Mouse (Mus musculus) hindbrain, embryonic 13.5 days (tissue): ENCODE results near the gene Ambra1. TPM values are rescaled to one million over a fixed set of nuclear protein-coding genes. Genes with fewer than 3 reads are reported as not detected.
A peak's percentile ranks its signal among the peaks of the same experiment; 100 is the strongest.

Source experiments
- ATAC-seq: fragments of 200-750 bp; cut with Nextera tagmentation; 2 replicates; pipeline ENCODE4 v1.8.0; 2017; ENCODE audit warnings: moderate TSS enrichment; ENCODE audit not compliant: low FRiP score
- H3K27ac ChIP-seq: fragments of 300-500 bp; sonication (generic); 2 replicates; pipeline ENCODE4 v1.5.1; 2015; ENCODE audit warnings: inconsistent platforms, mild to moderate bottlenecking, moderate library complexity
- H3K27me3 ChIP-seq: fragments of 300-500 bp; sonication (generic); 2 replicates; pipeline ENCODE4 v1.6.1; 2015; ENCODE audit warnings: mild to moderate bottlenecking, inconsistent platforms
- H3K36me3 ChIP-seq: fragments of 300-500 bp; sonication (generic); 2 replicates; pipeline ENCODE4 v1.6.1; 2015; ENCODE audit warnings: mild to moderate bottlenecking, inconsistent platforms
- H3K4me1 ChIP-seq: fragments of 300-500 bp; sonication (generic); replicated peaks from 2 replicates; pipeline ENCODE4 v1.6.1; 2015; ENCODE audit warnings: inconsistent platforms
- H3K4me2 ChIP-seq: fragments of 300-500 bp; sonication (generic); 2 replicates; pipeline ENCODE4 v1.6.1; 2015; ENCODE audit warnings: inconsistent platforms, mild to moderate bottlenecking, moderate library complexity
- H3K4me3 ChIP-seq: fragments of 300-500 bp; sonication (generic); 2 replicates; pipeline ENCODE4 v1.5.1; 2015; ENCODE audit warnings: mild to moderate bottlenecking, inconsistent platforms
- H3K9ac ChIP-seq: fragments of 300-500 bp; sonication (generic); 2 replicates; pipeline ENCODE4 v1.6.1; 2015; ENCODE audit warnings: mild to moderate bottlenecking, inconsistent platforms
- H3K9me3 ChIP-seq: fragments of 300-500 bp; sonication (generic); 2 replicates; pipeline ENCODE4 v1.6.1; 2016; ENCODE audit warnings: inconsistent platforms
- WGBS: fragments of 180-500 bp; shearing (Covaris S2); methylation state at CpG from one replicate; pipeline ENCODE4 v1.1.7; 2015; 5-methylcytosine and 5-hydroxymethylcytosine counted together
- polyA plus RNA-seq: library from polyadenylated mRNA; unstranded; fragments of >200 nt; fragmentation: Nextera tagmentation; extraction: Ambion mirVana; gene quantifications from 2 replicates; pipeline ENCODE4 v1.2.1, GENCODE M21; 2015

The Ambra1 gene
- polyA plus RNA-seq, 1 experiment from 2014 or later, result 21.8 TPM

- no peak overlapping the region for H3K4me3 ChIP-seq
- H3K9ac ChIP-seq, result no peak overlapping the region
- ATAC-seq, result no peak
- H3K27ac ChIP-seq, result no peak overlapping the region
- peaks cover 66% of the 10 kb centered on the region for H3K27me3 ChIP-seq
- H3K36me3 ChIP-seq, result no peaks in the 10 kb centered on the region
- H3K4me2 ChIP-seq, result no peak overlapping the region
- H3K4me1 ChIP-seq, result peaks cover 48% of the 10 kb centered on the region
- 86% methylated on average over 15 of the region's 15 CpGs for WGBS
- no peaks in the 10 kb centered on the region for H3K9me3 ChIP-seq
These were observed 195.5 kb downstream of the Ambra1 start for GRCm38 (mm10) chr2:91925442-91925841.

DNA sequence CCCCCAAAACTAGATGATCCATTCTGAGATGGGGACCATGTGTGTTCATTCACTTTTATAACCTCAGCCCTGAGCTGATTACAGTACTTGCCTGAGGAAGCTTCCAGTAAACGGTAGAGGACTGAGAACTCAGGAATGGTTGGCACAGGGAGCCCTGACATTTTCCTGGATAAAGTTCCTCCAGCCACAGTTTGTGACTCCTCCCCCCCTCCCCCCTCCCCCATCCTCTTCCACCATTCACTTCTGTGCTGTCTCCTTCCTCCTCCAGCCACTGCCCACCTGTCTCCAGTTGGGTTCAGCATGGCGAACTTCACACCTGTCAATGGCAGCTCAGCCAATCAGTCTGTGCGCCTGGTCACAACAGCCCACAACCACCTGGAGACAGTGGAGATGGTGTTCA, 197.0 kb downstream of the Ambra1 start, which contains the start of gene Chrm4:
Gene Chrm4 (plus strand): TSS at position 301 of the 400 bp plus-strand sequence.
- H3K9me3 ChIP-seq, result no peaks in the 10 kb centered on the region
- H3K4me3 ChIP-seq, result no peak within 1 kb of the TSS
- H3K36me3 ChIP-seq, result no peaks in the 10 kb centered on the region
- H3K27ac ChIP-seq, result no peak within 1 kb of the TSS
- ATAC-seq, result no peak
- peaks cover 52% of the 10 kb centered on the region for H3K4me1 ChIP-seq
- no peak within 1 kb of the TSS for H3K4me2 ChIP-seq
- no peak within 1 kb of the TSS for H3K9ac ChIP-seq
- peaks cover 51% of the 10 kb centered on the region for H3K27me3 ChIP-seq
- WGBS, result 92% methylated on average over 3 of the region's 3 CpGs

GRCm38 (mm10) chr2:91927826-91928533, 198.0 kb downstream of the Ambra1 start:
- Histone ChIP-seq H3K4me3 (no peak overlapping the region), H3K9ac (no peak overlapping the region), H3K9me3 (no peaks in the 10 kb centered on the region), H3K36me3 (0 out of 2 replicates have a peak, but pooled peaks cover 1% of the 10 kb centered on the region), H3K27ac (no peak overlapping the region), H3K4me2 (no peak overlapping the region), H3K4me1 (peaks cover 52% of the 10 kb centered on the region), H3K27me3 (peaks cover 41% of the 10 kb centered on the region)
- WGBS, result 44% methylated on average over 34 of the region's 34 CpGs
- no peak for ATAC-seq

DNA sequence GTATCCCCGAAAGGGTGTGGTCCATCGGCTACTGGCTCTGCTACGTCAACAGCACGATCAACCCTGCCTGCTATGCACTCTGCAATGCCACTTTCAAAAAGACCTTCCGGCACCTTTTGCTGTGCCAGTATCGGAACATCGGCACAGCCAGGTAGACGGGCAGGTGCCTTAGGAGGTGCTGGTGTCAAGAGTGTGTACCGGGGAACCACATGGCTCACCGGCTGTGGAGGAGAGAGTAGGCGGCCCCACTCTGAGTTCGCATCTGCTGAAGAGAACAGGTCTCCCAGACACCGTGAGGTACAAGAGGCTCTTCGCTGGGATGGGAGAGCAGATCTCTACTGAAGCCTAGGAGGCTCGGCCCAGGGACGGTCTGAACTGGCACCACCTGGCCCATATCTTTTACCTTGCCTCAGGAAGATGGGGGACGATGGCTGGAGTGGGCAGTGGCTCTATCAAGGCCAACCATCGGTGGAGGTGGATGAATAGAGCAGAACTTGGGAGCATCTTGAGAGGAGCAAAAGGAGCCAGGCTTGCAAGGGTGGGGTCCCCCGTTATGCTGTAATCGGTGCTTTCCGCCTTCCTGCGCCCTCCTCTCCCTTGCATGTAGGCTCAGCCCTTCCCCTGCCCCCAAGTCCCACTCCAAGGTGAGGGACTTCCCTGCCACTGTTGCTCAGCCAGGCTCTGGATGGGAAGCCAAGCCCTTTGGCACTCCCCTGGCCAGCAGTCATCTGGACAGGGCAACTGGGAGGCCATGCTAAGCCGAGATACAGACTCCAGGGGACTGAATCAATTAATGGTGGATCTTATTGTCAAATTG, 198.8 kb downstream of the Ambra1 start:
- H3K9me3 ChIP-seq, result no peaks in the 10 kb centered on the region
- no peak overlapping the region for H3K4me3 ChIP-seq
- H3K36me3 ChIP-seq, result 0 out of 2 replicates have a peak, but pooled peaks cover 7% of the 10 kb centered on the region
- 76% methylated on average over 23 of the region's 23 CpGs for WGBS
- peaks cover 51% of the 10 kb centered on the region for H3K4me1 ChIP-seq
- no peak for ATAC-seq
- H3K4me2 ChIP-seq, result no peak overlapping the region
- peaks cover 33% of the 10 kb centered on the region for H3K27me3 ChIP-seq
- no peak overlapping the region for H3K27ac ChIP-seq
- 0 out of 2 replicates have a peak overlapping the region, but pooled peaks have one; percentile 13 for H3K9ac ChIP-seq

- Histone ChIP-seq H3K9me3 (no peaks in the 10 kb centered on the region), H3K27ac (0 out of 2 replicates have a peak overlapping the region, but pooled peaks have one; percentile 3), H3K4me3 (peak overlapping the region; percentile 66), H3K36me3 (peaks cover 14% of the 10 kb centered on the region), H3K4me2 (peak overlapping the region; percentile 79), H3K4me1 (peaks cover 54% of the 10 kb centered on the region), H3K27me3 (peaks cover 26% of the 10 kb centered on the region), H3K9ac (no peak overlapping the region)
- WGBS, result 55% methylated on average over 3 of the region's 3 CpGs
- no peak for ATAC-seq
These were observed 199.5 kb downstream of the Ambra1 start for GRCm38 (mm10) chr2:91929455-91929854.

GRCm38 (mm10) chr2:91929936-91930335, 200.0 kb downstream of the Ambra1 start:
- no peak for ATAC-seq
- no peaks in the 10 kb centered on the region for H3K9me3 ChIP-seq
- H3K36me3 ChIP-seq, result peaks cover 19% of the 10 kb centered on the region
- 7% methylated on average over 12 of the region's 12 CpGs for WGBS
- H3K4me2 ChIP-seq, result peak overlapping the region; percentile 79
- peak overlapping the region; percentile 87; the same call in 1 of the 2 replicates for H3K9ac ChIP-seq
- peak overlapping the region; percentile 66 for H3K4me3 ChIP-seq
- H3K27ac ChIP-seq, result 0 out of 2 replicates have a peak overlapping the region, but pooled peaks have one; percentile 3
- H3K4me1 ChIP-seq, result peaks cover 54% of the 10 kb centered on the region
- peaks cover 21% of the 10 kb centered on the region for H3K27me3 ChIP-seq

GRCm38 (mm10) chr2:91930761-91931291, 200.9 kb downstream of the Ambra1 start:
- Histone ChIP-seq H3K27ac (peak overlapping the region; percentile 90), H3K4me3 (peak overlapping the region; percentile 66), H3K9ac (peak overlapping the region; percentile 87), H3K4me2 (peak overlapping the region; percentile 79), H3K4me1 (peaks cover 54% of the 10 kb centered on the region), H3K27me3 (0 out of 2 replicates have a peak, but pooled peaks cover 15% of the 10 kb centered on the region), H3K36me3 (peaks cover 28% of the 10 kb centered on the region), H3K9me3 (no peaks in the 10 kb centered on the region)
- ATAC-seq, result no peak; the same call in 1 of the 2 replicates
- under 1% methylated on average over 23 of the region's 23 CpGs for WGBS

DNA sequence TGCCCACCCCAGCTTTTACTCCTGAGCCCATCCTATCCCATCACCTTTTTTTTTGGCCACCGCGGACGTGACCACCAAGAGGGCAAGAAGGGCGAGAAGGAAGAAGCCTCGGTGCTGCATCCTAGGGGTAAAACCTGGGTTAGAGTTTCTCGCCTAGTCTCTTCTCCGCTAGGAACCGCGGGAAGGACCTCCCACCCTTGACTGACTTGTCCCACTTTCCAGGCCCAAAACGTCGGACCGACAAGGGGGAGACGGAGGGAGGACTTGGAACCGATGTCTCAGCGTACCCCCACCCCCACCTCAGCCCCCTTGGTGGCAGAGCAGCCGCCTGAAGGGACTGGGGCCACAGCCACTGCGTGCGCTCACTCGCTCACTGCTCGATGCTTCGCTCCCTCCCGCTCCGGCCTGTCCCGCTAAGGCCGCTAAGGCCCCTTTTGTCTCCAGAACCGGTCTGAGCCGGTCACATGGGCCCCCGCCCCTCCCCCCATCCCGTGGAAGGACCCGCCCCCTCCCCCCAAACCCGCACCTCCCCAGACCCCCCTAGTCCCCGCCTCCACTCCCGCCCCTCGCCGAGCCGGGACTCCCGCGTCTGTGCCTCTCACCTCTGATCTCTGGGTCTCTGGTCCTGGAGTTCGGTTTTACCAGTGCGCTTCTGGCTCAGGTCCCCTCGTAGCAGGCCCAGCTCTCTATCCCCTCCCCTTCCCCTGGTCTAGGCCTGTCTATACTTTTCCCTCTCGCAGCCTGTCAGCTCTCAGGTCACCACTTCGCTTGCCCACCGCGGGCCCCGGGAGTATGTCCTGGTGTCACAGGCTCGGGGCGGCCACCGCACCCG, 201.6 kb downstream of the Ambra1 start:
- Histone ChIP-seq H3K9ac (peak overlapping the region; percentile 87), H3K4me1 (peaks cover 54% of the 10 kb centered on the region), H3K27ac (peak overlapping the region; percentile 90), H3K4me3 (peak overlapping the region; percentile 66), H3K9me3 (no peaks in the 10 kb centered on the region), H3K4me2 (peak overlapping the region; percentile 79), H3K27me3 (0 out of 2 replicates have a peak, but pooled peaks cover 15% of the 10 kb centered on the region), H3K36me3 (peaks cover 35% of the 10 kb centered on the region)
- ATAC-seq, result peak; percentile 67
- WGBS, result 2% methylated on average over 45 of the region's 50 CpGs

DNA sequence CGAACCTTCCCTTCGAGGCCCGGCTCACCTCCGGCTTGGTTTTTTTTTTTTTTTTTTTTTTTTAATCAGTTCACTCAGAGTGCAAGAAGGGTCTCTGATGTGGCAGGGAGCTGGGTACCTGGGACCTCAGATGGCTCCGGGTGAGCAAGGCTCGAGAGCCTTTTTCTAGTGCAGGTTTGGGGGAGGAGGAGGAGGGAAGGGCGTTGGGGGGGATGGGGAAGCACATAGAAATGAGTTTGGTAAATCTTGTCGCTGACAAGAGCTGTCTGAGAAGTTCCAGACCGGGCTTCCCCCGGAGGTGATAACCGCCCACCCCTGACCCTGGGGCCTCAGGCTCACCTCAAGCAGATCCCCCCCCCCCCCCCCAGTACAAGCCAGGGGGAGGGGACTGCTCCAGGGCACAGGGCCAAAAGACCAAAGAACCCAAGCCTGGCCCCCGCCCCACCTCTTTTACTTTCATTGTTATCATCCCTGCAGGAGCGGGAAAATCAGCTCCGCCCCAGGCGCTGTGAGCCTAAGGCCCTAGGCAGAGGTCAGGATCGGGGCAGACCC, 202.3 kb downstream of the Ambra1 start, which contains the start of gene Mdk:
Gene Mdk (minus strand): TSS at position 138 of the 552 bp plus-strand sequence.
- ATAC-seq, result peak; percentile 2; the same call in 1 of the 2 replicates
- Histone ChIP-seq H3K9me3 (no peaks in the 10 kb centered on the region), H3K9ac (peak within 1 kb of the TSS; percentile 87), H3K36me3 (peaks cover 42% of the 10 kb centered on the region), H3K27me3 (0 out of 2 replicates have a peak, but pooled peaks cover 12% of the 10 kb centered on the region), H3K4me2 (peak within 1 kb of the TSS; percentile 79), H3K4me3 (peak within 1 kb of the TSS; percentile 66), H3K4me1 (peaks cover 59% of the 10 kb centered on the region), H3K27ac (peak within 1 kb of the TSS; percentile 90)
- WGBS, result 2% methylated on average over 16 of the region's 16 CpGs

DNA sequence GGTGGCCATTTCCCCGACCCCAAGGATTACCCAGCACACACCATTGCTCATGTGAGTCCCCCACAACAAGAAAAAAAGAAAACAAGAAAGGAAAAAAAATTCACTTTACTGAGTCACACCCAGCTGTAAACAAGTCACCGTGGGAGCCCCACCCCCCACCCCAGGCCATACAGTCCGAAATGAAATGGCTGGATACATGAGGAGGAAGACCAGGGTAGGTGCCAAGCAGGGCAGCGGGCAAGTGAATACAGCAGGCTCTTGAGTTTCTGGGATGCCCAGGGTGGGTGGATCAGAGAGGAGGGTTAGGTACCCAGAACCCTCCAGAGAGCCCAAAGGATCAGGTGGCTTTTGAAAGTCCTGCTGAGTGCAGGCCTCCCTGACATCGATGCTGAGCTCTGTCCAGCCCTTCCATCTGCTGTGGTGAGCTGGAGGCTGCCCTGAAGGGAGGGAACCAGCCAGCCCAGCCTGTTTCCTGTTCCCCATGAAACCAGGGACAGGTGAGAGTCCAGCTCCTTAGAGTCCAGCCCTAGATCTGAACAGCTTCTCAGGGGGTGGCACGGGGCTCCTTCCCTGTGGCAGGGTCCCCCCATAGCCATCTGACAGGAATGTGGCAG, 202.9 kb downstream of the Ambra1 start:
- Histone ChIP-seq H3K4me3 (no peak overlapping the region), H3K36me3 (peaks cover 48% of the 10 kb centered on the region), H3K27me3 (0 out of 2 replicates have a peak, but pooled peaks cover 7% of the 10 kb centered on the region), H3K4me2 (peak overlapping the region; percentile 79), H3K9ac (peak overlapping the region; percentile 87; the same call in 1 of the 2 replicates), H3K9me3 (no peaks in the 10 kb centered on the region), H3K27ac (no peak overlapping the region), H3K4me1 (peaks cover 59% of the 10 kb centered on the region)
- WGBS, result 17% methylated on average over 6 of the region's 6 CpGs
- no peak for ATAC-seq

GRCm38 (mm10) chr2:91933471-91933870, 203.5 kb downstream of the Ambra1 start:
- Histone ChIP-seq H3K4me3 (no peak overlapping the region), H3K9ac (no peak overlapping the region), H3K27me3 (0 out of 2 replicates have a peak, but pooled peaks cover 7% of the 10 kb centered on the region), H3K27ac (no peak overlapping the region), H3K4me2 (no peak overlapping the region), H3K9me3 (no peaks in the 10 kb centered on the region), H3K36me3 (peaks cover 54% of the 10 kb centered on the region), H3K4me1 (peaks cover 59% of the 10 kb centered on the region)
- 32% methylated on average over 9 of the region's 9 CpGs for WGBS
- ATAC-seq, result no peak
